Mouse (Mus musculus) adrenal gland, adult 2 months (tissue): ENCODE measurements at regions not wholly inside any gene's neighbourhood (a gene's known extent, or its start where the extent isn't known, plus 50 kb on each side); places are given as distances from the start of the nearest gene placed in this dataset.
"Not testable (repeated sequence)": the region's sequence is repeated elsewhere in the genome, so short reads cannot be mapped to it uniquely, and the experiment has no call there.

Source experiments
- DNase-seq: peaks from one replicate; pipeline ENCODE4 v3.0.0; 2021

GRCm38 (mm10) chr19:19770990-19771389 lies 619.8 kb downstream of the Anxa1 start:
- no peak for DNase-seq

- not testable (repeated sequence) for DNase-seq
These were observed 639.1 kb upstream of the Rorb start for GRCm38 (mm10) chr19:19750069-19750599.

- DNase-seq, result no peak
These were observed 637.0 kb upstream of the Rorb start for GRCm38 (mm10) chr19:19747821-19748488.

DNA sequence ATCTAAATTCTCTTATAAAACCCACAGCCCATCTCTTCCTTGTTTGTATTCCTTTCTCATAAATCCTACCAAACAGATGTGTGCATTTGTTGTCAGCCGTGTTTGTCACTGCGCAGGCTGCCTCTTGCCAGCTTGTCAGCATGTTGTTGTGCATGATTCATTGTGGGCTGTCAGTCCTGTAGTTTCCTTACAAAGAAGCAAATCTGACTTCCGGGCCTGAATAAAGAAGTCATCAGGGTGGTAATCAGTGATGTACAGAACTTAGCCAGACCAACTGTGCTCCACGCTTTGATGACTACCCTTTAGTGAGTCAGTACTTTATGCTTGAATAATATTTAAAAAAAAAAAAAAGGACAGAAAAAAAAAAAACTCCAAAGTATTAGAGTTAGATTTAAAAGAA lies 608.9 kb upstream of the Rorb start:
- DNase-seq, result no peak
